Mouse (Mus musculus): ENCODE results near the gene Olfr585. TPM values are rescaled to one million over a fixed set of nuclear protein-coding genes. Genes with fewer than 3 reads are reported as not detected.

Gene Olfr585
- polyA plus RNA-seq (2012; ENCODE audit: insufficient read depth, insufficient read length, low replicate concordance, missing spikeins) = not detected in 2 replicates

DNA sequence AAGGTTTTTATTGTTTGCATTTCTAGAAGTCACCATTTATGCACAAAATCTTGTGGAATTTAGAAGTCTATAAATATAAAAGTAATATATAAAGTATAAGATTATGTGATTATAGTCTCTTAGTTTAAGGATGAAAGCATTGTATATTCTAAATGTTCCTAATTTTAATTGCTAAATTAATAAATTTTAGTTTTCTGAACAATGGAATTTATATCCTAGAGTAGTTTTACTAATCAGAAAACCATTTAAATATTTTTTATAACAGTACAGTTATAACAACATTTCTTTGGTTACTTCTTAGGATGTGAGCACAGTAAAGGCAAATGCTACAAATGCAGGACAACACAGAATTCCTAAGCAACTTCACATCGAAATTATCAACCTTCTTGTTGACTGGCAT lies at the start of gene Olfr585:
Gene Olfr585 (plus strand): TSS at position 301 of the 400 bp plus-strand sequence.
- 88% methylated on average over 1 of the region's 1 CpGs for WGBS

DNA sequence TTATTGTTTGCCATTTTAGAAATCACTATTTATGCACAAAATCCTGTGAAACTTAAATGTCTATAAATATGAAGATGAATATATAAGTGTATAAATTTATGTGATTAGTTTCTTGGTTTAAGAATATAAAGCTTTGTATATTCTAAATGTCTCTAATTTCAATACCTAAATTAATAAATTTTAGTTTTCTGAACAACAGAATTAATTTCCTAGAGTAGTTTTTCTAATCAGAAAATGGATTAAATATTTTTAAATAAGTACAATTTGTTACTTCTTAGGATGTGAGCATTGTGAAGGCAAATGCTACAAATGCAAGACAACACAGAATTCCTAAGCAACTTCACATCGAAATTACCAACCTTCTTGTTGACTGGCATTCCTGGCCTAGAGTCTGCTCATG lies 46.5 kb upstream of the Olfr585 start, which contains the start of gene Olfr583:
Gene Olfr583 (plus strand): TSS at position 301 of the 400 bp plus-strand sequence.
- TF ChIP-seq CTCF (IDR thresholded peaks at IDR 0.05; ENCODE audit: insufficient read depth, low read depth, low read length) (no peak), POLR2A (IDR thresholded peaks at IDR 0.05; ENCODE audit: insufficient read depth, low read depth, low read length) (no peak)
- Histone ChIP-seq H3K27ac (ENCODE audit: insufficient read depth, low read depth, low read length) (no peak within 1 kb of the TSS), H3K4me3 (ENCODE audit: insufficient read depth, low read depth, low read length) (no peak within 1 kb of the TSS), H3K4me1 (ENCODE audit: control insufficient read depth, insufficient read depth, low read length) (no peaks in the 10 kb centered on the region)
- 88% methylated on average over 1 of the region's 1 CpGs for WGBS

More for the DNA sequence above, at the start of gene Olfr585:
- TF ChIP-seq CTCF (IDR thresholded peaks at IDR 0.05; ENCODE audit: insufficient read depth, low read depth, low read length) = no peak
- no peak for TF ChIP-seq POLR2A (IDR thresholded peaks at IDR 0.05; ENCODE audit: insufficient read depth, low read depth, low read length)
- Histone ChIP-seq H3K4me3 (ENCODE audit: insufficient read depth, low read depth, low read length) (no peak within 1 kb of the TSS), H3K4me1 (ENCODE audit: control insufficient read depth, insufficient read depth, low read length) (no peaks in the 10 kb centered on the region), H3K27ac (ENCODE audit: insufficient read depth, low read depth, low read length) (no peak within 1 kb of the TSS)

DNA sequence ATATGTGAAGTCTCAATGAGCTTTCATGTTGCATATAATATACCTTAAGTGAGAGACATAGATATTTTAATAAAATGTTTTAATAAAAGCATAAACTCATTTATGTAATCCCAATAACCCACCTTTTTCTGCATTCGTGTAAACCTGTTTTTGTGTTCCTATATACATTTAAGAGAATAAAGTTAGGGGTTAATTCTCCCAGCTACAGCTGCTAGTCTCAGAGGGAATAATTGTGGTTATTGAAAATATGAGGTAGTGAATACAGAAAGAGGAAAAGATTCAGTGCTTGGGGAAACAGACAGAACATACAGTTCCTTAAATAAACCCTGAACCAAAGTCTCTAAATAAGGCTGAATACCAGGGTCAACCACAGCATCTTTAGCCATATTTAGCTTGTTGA lies 15.9 kb upstream of the Olfr585 start, which contains the start of gene Olfr584:
Gene Olfr584 (plus strand): TSS at position 301 of the 400 bp plus-strand sequence.
- TF ChIP-seq POLR2A (IDR thresholded peaks at IDR 0.05; ENCODE audit: insufficient read depth, low read depth, low read length) = no peak
- no peak for TF ChIP-seq CTCF (IDR thresholded peaks at IDR 0.05; ENCODE audit: insufficient read depth, low read depth, low read length)
- H3K4me1 ChIP-seq (ENCODE audit: control insufficient read depth, insufficient read depth, low read length) = no peaks in the 10 kb centered on the region
- 92% methylated on average over 1 of the region's 1 CpGs for WGBS
- no peak within 1 kb of the TSS for H3K4me3 ChIP-seq (ENCODE audit: insufficient read depth, low read depth, low read length)
- H3K27ac ChIP-seq (ENCODE audit: insufficient read depth, low read depth, low read length) = no peak within 1 kb of the TSS

DNA sequence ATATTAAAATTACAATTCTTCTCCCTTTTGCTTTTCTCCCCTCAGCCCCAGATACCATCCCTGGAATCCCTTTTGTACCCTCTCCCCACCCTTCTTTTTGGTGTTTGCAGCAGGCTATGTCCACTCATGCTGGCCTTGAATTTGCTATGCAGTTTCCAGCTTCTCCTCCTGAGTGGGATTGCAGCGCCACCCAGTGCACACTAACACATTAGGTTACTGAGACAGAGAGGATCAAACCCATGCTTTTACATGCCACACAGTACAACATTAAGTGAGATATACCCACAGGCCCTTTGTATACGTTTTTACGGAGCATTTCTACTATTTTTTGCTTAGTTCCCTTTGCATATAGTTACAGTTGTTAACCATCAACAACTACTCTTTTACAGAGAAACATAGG lies 21.9 kb downstream of the Olfr585 start:
- WGBS = 52% methylated on average over 3 of the region's 3 CpGs
- TF ChIP-seq CTCF (IDR thresholded peaks at IDR 0.05; ENCODE audit: insufficient read depth, low read depth, low read length) (no peak), POLR2A (IDR thresholded peaks at IDR 0.05; ENCODE audit: insufficient read depth, low read depth, low read length) (no peak)
- H3K4me3 ChIP-seq (ENCODE audit: insufficient read depth, low read depth, low read length) = no peak overlapping the region
- no peaks in the 10 kb centered on the region for H3K4me1 ChIP-seq (ENCODE audit: control insufficient read depth, insufficient read depth, low read length)
- no peak overlapping the region for H3K27ac ChIP-seq (ENCODE audit: insufficient read depth, low read depth, low read length)

DNA sequence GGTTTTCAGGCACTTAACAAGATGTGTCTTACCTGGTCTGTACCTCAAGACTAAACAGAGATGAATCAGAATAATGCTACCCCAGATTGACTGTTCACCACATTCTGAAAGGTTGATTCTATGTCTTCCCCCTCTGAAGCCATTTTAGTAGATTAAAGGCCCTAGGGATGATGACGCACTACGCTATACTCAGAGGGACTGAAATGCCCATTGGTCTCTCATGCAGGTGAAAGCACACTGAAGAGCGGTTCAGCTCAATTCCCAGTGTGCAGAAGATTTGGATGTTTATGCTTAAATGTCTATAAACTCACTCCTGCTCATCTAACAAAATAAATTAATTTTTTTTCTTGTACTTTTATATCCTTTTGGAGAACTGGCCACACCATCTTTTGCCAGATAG lies 28.0 kb downstream of the Olfr585 start, which contains the start of gene Olfr586:
Gene Olfr586 (minus strand): TSS at position 101 of the 400 bp plus-strand sequence.
- TF ChIP-seq POLR2A (IDR thresholded peaks at IDR 0.05; ENCODE audit: insufficient read depth, low read depth, low read length) (no peak), CTCF (IDR thresholded peaks at IDR 0.05; ENCODE audit: insufficient read depth, low read depth, low read length) (no peak)
- WGBS = 94% methylated on average over 3 of the region's 3 CpGs
- no peak within 1 kb of the TSS for H3K27ac ChIP-seq (ENCODE audit: insufficient read depth, low read depth, low read length)

DNA sequence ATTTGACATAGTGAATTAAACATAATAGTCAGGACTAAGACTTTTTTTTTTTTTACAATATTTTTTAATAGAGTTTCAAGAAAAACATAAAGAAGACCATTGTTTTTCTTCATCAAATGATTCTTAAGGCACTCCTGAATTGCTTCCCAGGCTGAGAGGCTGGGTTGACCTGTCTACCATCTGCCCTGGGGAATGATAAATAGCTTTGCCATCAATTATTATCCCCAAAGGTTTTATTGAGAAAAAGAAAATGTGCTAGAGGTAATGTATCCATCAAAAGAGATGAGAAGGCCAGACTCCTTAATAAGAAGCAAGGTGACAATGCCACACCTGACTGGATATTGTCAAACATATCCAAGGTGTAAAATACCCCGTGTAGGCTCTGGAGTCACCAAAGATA lies 43.1 kb downstream of the Olfr585 start, which contains the start of gene Olfr588-ps1:
Gene Olfr588-ps1 (plus strand): TSS at position 301 of the 400 bp plus-strand sequence.
- Histone ChIP-seq H3K4me3 (ENCODE audit: insufficient read depth, low read depth, low read length) (no peak within 1 kb of the TSS), H3K27ac (ENCODE audit: insufficient read depth, low read depth, low read length) (no peak within 1 kb of the TSS), H3K4me1 (ENCODE audit: control insufficient read depth, insufficient read depth, low read length) (no peaks in the 10 kb centered on the region)
- TF ChIP-seq CTCF (IDR thresholded peaks at IDR 0.05; ENCODE audit: insufficient read depth, low read depth, low read length) = no peak
- TF ChIP-seq POLR2A (IDR thresholded peaks at IDR 0.05; ENCODE audit: insufficient read depth, low read depth, low read length) = no peak
- WGBS = 78% methylated on average over 1 of the region's 1 CpGs

More for the DNA sequence above, 28.0 kb downstream of the Olfr585 start, which contains the start of gene Olfr586:
- Histone ChIP-seq H3K4me1 (ENCODE audit: control insufficient read depth, insufficient read depth, low read length) (no peaks in the 10 kb centered on the region), H3K4me3 (ENCODE audit: insufficient read depth, low read depth, low read length) (no peak within 1 kb of the TSS)

Other genes starting within 250 kb of the Olfr585 start
- gene Olfr566, start 239.0 kb upstream of the Olfr585 start, polyA plus RNA-seq (2012; ENCODE audit: insufficient read depth, insufficient read length, low replicate concordance, missing spikeins) = not detected in 2 replicates
- not detected in 2 replicates for gene Olfr568, start 220.6 kb upstream of the Olfr585 start, polyA plus RNA-seq (2012; ENCODE audit: insufficient read depth, insufficient read length, low replicate concordance, missing spikeins)
- gene Olfr569, start 206.8 kb upstream of the Olfr585 start, polyA plus RNA-seq (2012; ENCODE audit: insufficient read depth, insufficient read length, low replicate concordance, missing spikeins) = not detected in 2 replicates
- not detected in 2 replicates for gene Olfr570, start 203.1 kb upstream of the Olfr585 start, polyA plus RNA-seq (2012; ENCODE audit: insufficient read depth, insufficient read length, low replicate concordance, missing spikeins)
- gene Olfr571, start 180.2 kb upstream of the Olfr585 start, polyA plus RNA-seq (2012; ENCODE audit: insufficient read depth, insufficient read length, low replicate concordance, missing spikeins) = not detected in 2 replicates
- gene Olfr572, start 173.3 kb upstream of the Olfr585 start, polyA plus RNA-seq (2012; ENCODE audit: insufficient read depth, insufficient read length, low replicate concordance, missing spikeins) = not detected in 2 replicates
- gene Olfr573-ps1, start 155.1 kb upstream of the Olfr585 start, polyA plus RNA-seq (2012; ENCODE audit: insufficient read depth, insufficient read length, low replicate concordance, missing spikeins) = not detected in 2 replicates
- gene Olfr574, start 149.3 kb upstream of the Olfr585 start, polyA plus RNA-seq (2012; ENCODE audit: insufficient read depth, insufficient read length, low replicate concordance, missing spikeins) = not detected in 2 replicates
- gene Olfr575, start 138.9 kb upstream of the Olfr585 start, polyA plus RNA-seq (2012; ENCODE audit: insufficient read depth, insufficient read length, low replicate concordance, missing spikeins) = not detected in 2 replicates
- gene Olfr576, start 135.1 kb upstream of the Olfr585 start, polyA plus RNA-seq (2012; ENCODE audit: insufficient read depth, insufficient read length, low replicate concordance, missing spikeins) = not detected in 2 replicates
- not detected in 2 replicates for gene Olfr577, start 121.8 kb upstream of the Olfr585 start, polyA plus RNA-seq (2012; ENCODE audit: insufficient read depth, insufficient read length, low replicate concordance, missing spikeins)
- gene Olfr578, start 108.4 kb upstream of the Olfr585 start, polyA plus RNA-seq (2012; ENCODE audit: insufficient read depth, insufficient read length, low replicate concordance, missing spikeins) = not detected in 2 replicates
- gene Olfr582, start 59.7 kb upstream of the Olfr585 start, polyA plus RNA-seq (2012; ENCODE audit: insufficient read depth, insufficient read length, low replicate concordance, missing spikeins) = not detected in 2 replicates
- gene Olfr583, start 46.4 kb upstream of the Olfr585 start, polyA plus RNA-seq (2012; ENCODE audit: insufficient read depth, insufficient read length, low replicate concordance, missing spikeins) = not detected in 2 replicates
- not detected in 2 replicates for gene Olfr584, start 15.8 kb upstream of the Olfr585 start, polyA plus RNA-seq (2012; ENCODE audit: insufficient read depth, insufficient read length, low replicate concordance, missing spikeins)
- gene Olfr586, start 27.9 kb downstream of the Olfr585 start, polyA plus RNA-seq (2012; ENCODE audit: insufficient read depth, insufficient read length, low replicate concordance, missing spikeins) = not detected in 2 replicates
- not detected in 2 replicates for gene Olfr588-ps1, start 43.2 kb downstream of the Olfr585 start, polyA plus RNA-seq (2012; ENCODE audit: insufficient read depth, insufficient read length, low replicate concordance, missing spikeins)
- gene Olfr589, start 58.6 kb downstream of the Olfr585 start, polyA plus RNA-seq (2012; ENCODE audit: insufficient read depth, insufficient read length, low replicate concordance, missing spikeins) = not detected in 2 replicates
- not detected in 2 replicates for gene Olfr591, start 80.6 kb downstream of the Olfr585 start, polyA plus RNA-seq (2012; ENCODE audit: insufficient read depth, insufficient read length, low replicate concordance, missing spikeins)
- not detected in 2 replicates for gene Olfr592, start 87.1 kb downstream of the Olfr585 start, polyA plus RNA-seq (2012; ENCODE audit: insufficient read depth, insufficient read length, low replicate concordance, missing spikeins)
- not detected in 2 replicates for gene Olfr593, start 114.1 kb downstream of the Olfr585 start, polyA plus RNA-seq (2012; ENCODE audit: insufficient read depth, insufficient read length, low replicate concordance, missing spikeins)
- gene Olfr594, start 119.3 kb downstream of the Olfr585 start, polyA plus RNA-seq (2012; ENCODE audit: insufficient read depth, insufficient read length, low replicate concordance, missing spikeins) = not detected in 2 replicates
- not detected in 2 replicates for gene Usp17ld, start 154.8 kb downstream of the Olfr585 start, polyA plus RNA-seq (2012; ENCODE audit: insufficient read depth, insufficient read length, low replicate concordance, missing spikeins)
- not detected in 2 replicates for gene Olfr596, start 207.9 kb downstream of the Olfr585 start, polyA plus RNA-seq (2012; ENCODE audit: insufficient read depth, insufficient read length, low replicate concordance, missing spikeins)
- gene Olfr597, start 218.6 kb downstream of the Olfr585 start, polyA plus RNA-seq (2012; ENCODE audit: insufficient read depth, insufficient read length, low replicate concordance, missing spikeins) = not detected in 2 replicates
- gene Olfr598, start 225.8 kb downstream of the Olfr585 start, polyA plus RNA-seq (2012; ENCODE audit: insufficient read depth, insufficient read length, low replicate concordance, missing spikeins) = not detected in 2 replicates
- gene Olfr599, start 238.2 kb downstream of the Olfr585 start, polyA plus RNA-seq (2012; ENCODE audit: insufficient read depth, insufficient read length, low replicate concordance, missing spikeins) = not detected in 2 replicates